Mouse (Mus musculus) heart, adult 2 months (tissue): Measurements from ENCODE around the gene Pou5f1. TPM values are rescaled to one million over a fixed set of nuclear protein-coding genes. Genes with fewer than 3 reads are reported as not detected.
A peak's percentile ranks its signal among the peaks of the same experiment; 100 is the strongest.

Source experiments
- DNase-seq, 2 experiments: peaks; one replicate each; pipeline ENCODE4 v3.0.0; 2021
- H3K27ac ChIP-seq: fragments of 200-600 bp; 2 replicates; pipeline ENCODE4 v1.8.1; 2022
- H3K27me3 ChIP-seq: fragments of 200-500 bp; 2 replicates; pipeline ENCODE4 v1.6.1; 2012; ENCODE audit warnings: mild to moderate bottlenecking, low read length, inconsistent platforms, mixed read lengths; ENCODE audit not compliant: control insufficient read depth, insufficient read depth
- H3K36me3 ChIP-seq: fragments of 200-500 bp; 2 replicates; pipeline ENCODE4 v1.6.1; 2012; ENCODE audit warnings: low read length, inconsistent platforms; ENCODE audit not compliant: control insufficient read depth, insufficient read depth
- H3K4me1 ChIP-seq: fragments of 200-500 bp; 2 replicates; pipeline ENCODE4 v1.6.1; 2011; ENCODE audit warnings: low read length; ENCODE audit not compliant: control insufficient read depth, insufficient read depth
- H3K4me3 ChIP-seq: fragments of 200-600 bp; 2 replicates; pipeline ENCODE4 v1.8.1; 2022
- H3K79me2 ChIP-seq: fragments of 200-500 bp; replicated peaks from 2 replicates; pipeline ENCODE4 v1.6.1; 2012; ENCODE audit warnings: mild to moderate bottlenecking, inconsistent platforms, low read length, moderate library complexity, mixed read lengths; ENCODE audit not compliant: control insufficient read depth, insufficient read depth
- H3K9ac ChIP-seq: fragments of 200-500 bp; 2 replicates; pipeline ENCODE4 v1.6.1; 2012; ENCODE audit warnings: low read depth, mild to moderate bottlenecking, control low read depth, inconsistent platforms, low read length, mixed read lengths
- CTCF ChIP-seq: fragments of 200-600 bp; IDR thresholded peaks from 2 replicates; pipeline ENCODE4 v1.8.1; 2022; ENCODE audit warnings: antibody characterized with exemption, mild to moderate bottlenecking, moderate library complexity
- EP300 ChIP-seq: fragments of 200-500 bp; IDR thresholded peaks from 2 replicates; pipeline ENCODE4 v1.6.1; 2011; ENCODE audit warnings: low read depth, low read length, control low read depth; ENCODE audit not compliant: insufficient read depth
- POLR2A ChIP-seq: fragments of 200-500 bp; IDR thresholded peaks from 2 replicates; pipeline ENCODE4 v1.6.1; 2011; ENCODE audit warnings: mild to moderate bottlenecking, low read depth, low read length, control low read depth; ENCODE audit not compliant: insufficient read depth
- WGBS: fragments of 180-500 bp; shearing (Covaris S2); methylation state at CpG from one replicate; pipeline ENCODE4 v1.1.7; 2018; 5-methylcytosine and 5-hydroxymethylcytosine counted together
- intact Hi-C: fragments of 180-260 bp; cut with DNase I; formaldehyde crosslinking; loops from one replicate; pipeline ENCODE4 v1.15.1; 2025
- polyA plus RNA-seq: library from polyadenylated mRNA; depleted of rRNA; stranded (reverse); fragments of >200 nt; gene quantifications from 2 replicates; pipeline ENCODE4 v1.2.3, GENCODE M21; 2012
- total RNA-seq, 2 experiments: library from RNA; stranded (reverse); gene quantifications; 2 replicates each; pipeline ENCODE4 v1.2.3; 2021

Gene Pou5f1
- total and polyA plus RNA-seq, 3 experiments = not detected

DNA sequence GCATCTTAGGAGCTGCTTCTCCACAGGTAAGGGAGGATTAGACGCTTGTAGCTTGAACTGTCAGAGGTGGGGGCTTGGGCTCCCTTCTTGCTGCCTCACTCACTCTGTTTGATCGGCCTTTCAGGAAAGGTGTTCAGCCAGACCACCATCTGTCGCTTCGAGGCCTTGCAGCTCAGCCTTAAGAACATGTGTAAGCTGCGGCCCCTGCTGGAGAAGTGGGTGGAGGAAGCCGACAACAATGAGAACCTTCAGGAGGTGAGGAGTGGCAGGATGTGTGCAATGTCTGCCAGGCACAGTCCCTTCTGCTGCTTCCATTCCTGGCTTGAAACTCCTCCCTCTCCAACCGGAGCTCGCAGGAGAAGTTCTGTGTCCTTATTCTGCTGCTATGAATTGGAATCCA, 3.5 kb downstream of the Pou5f1 start:
- Histone ChIP-seq H3K27me3 (no peaks in the 10 kb centered on the region), H3K36me3 (no peaks in the 10 kb centered on the region), H3K27ac (no peak overlapping the region), H3K4me3 (no peak overlapping the region), H3K79me2 (no peaks in the 10 kb centered on the region), H3K9ac (no peak overlapping the region), H3K4me1 (no peaks in the 10 kb centered on the region)
- 19% methylated on average over 8 of the region's 8 CpGs for WGBS
- DNase-seq = peak in 1 of 2 experiments; percentile 20
- intact Hi-C loops = no loop called here
- TF ChIP-seq EP300 (no peak), POLR2A (no peak), CTCF (peak; percentile 56)

DNA sequence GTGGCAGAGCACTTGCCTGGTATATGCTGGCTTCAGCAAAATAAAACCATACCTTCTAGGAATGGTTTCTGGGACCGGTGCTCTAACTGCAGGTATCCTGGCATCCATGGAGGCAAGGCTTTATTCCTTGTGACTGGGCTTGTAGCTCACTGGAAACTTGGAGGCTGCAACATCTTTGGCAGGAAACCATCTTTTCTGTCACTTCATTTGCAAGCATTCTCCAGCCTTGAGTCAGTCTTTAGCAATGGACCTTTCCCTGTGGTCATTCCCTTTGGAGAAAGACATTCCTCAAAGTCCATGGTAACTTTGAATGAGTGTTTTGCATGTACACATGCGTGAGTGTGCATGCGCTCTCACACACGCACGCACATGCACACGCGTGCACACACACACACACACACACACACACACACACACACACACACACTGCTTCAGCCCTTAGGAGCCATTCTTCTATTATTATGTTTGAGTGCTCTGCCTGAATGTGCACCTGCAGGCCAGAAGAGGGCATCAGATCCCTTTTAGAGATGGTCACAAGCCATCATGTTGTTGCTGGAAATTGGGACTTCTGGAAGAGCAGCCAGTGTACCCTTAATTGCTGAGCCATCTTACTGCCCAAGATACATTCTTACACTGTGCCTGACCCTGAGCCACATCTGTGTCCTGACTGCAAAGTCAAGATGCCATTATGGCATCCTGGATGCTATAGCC, 7.3 kb downstream of the Pou5f1 start:
- Histone ChIP-seq H3K79me2 (no peaks in the 10 kb centered on the region), H3K9ac (no peak overlapping the region), H3K27me3 (no peaks in the 10 kb centered on the region), H3K4me1 (0 out of 2 replicates have a peak, but pooled peaks cover 1% of the 10 kb centered on the region), H3K4me3 (no peak overlapping the region), H3K36me3 (no peaks in the 10 kb centered on the region), H3K27ac (no peak overlapping the region)
- WGBS = 85% methylated on average over 7 of the region's 7 CpGs
- TF ChIP-seq CTCF = peak; percentile 46
- TF ChIP-seq EP300 = no peak
- no peak for TF ChIP-seq POLR2A
- no peak for DNase-seq
- intact Hi-C loops = no loop called here

DNA sequence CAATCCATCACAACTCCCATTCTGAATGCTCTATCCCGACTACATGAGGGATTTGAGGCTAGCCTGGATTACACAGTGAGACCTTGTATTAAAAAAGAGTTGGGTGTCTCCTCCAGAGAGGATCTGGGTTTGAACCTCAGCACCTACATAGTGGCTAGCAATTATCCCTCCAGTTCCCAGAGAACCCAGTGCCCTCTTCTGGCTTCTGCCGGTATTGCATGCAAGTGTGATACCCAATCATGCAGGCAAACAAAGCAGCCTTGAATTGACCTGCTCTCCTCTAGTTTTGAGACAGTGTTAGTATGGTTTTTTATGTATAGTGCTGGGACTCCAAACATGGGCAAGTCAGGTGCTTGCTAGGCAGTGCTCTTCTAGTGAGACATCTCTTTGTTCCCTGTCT, 8.1 kb downstream of the Pou5f1 start:
- TF ChIP-seq CTCF = peak; percentile 91
- TF ChIP-seq POLR2A = no peak
- no peak for TF ChIP-seq EP300
- intact Hi-C loops = loop anchor here (2.0 kb wide), 1 partner anchor 29 kb away; no protein-coding TSS in a partner anchor
- whole genome bisulfite sequencing = 14% methylated on average over 2 of the region's 2 CpGs
- Histone ChIP-seq H3K4me3 (no peak overlapping the region), H3K27ac (no peak overlapping the region), H3K4me1 (0 out of 2 replicates have a peak, but pooled peaks cover 1% of the 10 kb centered on the region), H3K9ac (no peak overlapping the region), H3K79me2 (no peaks in the 10 kb centered on the region), H3K27me3 (no peaks in the 10 kb centered on the region), H3K36me3 (no peaks in the 10 kb centered on the region)
- DNase-seq = peak; percentile 54 to 87

DNA sequence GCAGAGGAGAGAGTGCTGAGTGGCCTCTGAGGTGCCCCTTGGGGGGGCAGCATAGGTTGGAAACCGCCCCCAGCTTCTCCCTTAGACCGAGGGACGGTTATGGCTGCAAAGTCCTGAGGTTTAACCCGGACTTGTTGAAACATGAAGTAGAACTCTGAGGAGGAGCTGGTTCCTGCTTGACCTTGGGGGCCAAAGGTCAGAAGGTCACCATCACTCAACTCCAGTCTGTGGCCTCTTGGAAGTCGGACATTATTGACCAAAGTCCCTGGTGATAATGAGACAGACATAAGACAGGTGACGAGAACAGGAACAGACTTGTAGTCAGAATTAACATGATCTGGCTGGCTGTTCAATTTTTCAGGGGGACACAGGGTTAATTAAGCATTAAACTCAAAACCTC, 8.9 kb downstream of the Pou5f1 start:
- Histone ChIP-seq H3K27ac (no peak overlapping the region), H3K27me3 (no peaks in the 10 kb centered on the region), H3K79me2 (no peaks in the 10 kb centered on the region), H3K4me3 (no peak overlapping the region), H3K9ac (no peak overlapping the region), H3K36me3 (no peaks in the 10 kb centered on the region), H3K4me1 (0 out of 2 replicates have a peak, but pooled peaks cover 1% of the 10 kb centered on the region)
- intact Hi-C loops = loop anchor here (2.0 kb wide), 1 partner anchor 30 kb away; no protein-coding TSS in a partner anchor
- 72% methylated on average over 6 of the region's 6 CpGs for WGBS
- DNase-seq = no peak
- TF ChIP-seq CTCF = no peak
- TF ChIP-seq POLR2A = no peak
- TF ChIP-seq EP300 = no peak

DNA sequence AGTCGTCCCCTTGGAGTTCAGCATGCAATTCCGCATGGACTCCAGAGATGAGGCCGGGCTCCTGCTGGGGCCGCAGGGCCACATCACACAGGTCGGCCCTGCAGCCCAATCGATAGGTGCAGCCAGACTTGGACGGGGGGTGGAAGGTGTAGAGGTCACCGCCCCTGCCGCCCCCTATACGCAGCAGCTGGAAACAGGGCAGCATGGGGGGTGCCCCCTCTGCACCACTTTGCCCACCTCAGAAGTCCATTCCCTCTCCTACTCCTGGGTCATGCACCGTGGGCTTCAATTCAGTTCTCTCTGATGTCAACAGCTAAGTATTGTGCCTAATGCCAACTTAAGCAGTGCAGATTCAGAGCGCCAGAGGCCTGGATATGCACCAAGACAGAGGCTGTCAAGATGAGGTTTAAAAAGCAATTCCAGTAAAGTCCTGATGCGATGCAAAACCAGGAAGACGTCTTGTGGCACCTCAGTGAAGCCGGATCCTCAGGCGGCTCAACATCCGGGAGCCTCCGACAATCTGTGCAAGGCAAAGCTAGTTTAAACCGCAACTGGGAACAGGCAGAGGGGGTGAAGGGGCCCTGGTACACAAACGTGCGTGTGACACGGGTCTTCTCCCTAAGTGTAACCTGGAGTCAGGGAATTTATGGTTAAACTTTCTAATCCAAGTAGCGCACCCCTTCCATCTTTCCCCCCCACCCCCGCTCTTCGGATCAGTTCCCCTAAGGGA, 10.3 kb downstream of the Pou5f1 start:
- H3K4me1 ChIP-seq = 0 out of 2 replicates have a peak, but pooled peaks cover 1% of the 10 kb centered on the region
- H3K36me3 ChIP-seq = no peaks in the 10 kb centered on the region
- H3K79me2 ChIP-seq = no peaks in the 10 kb centered on the region
- peak overlapping the region; percentile 64 for H3K4me3 ChIP-seq
- no peak for DNase-seq
- H3K9ac ChIP-seq = peak overlapping the region; percentile 34
- TF ChIP-seq EP300 = no peak
- TF ChIP-seq POLR2A = no peak
- no peak for TF ChIP-seq CTCF
- intact Hi-C loops = loop anchor here (2.0 kb wide), 1 partner anchor 31 kb away; no protein-coding TSS in a partner anchor
- H3K27ac ChIP-seq = peak overlapping the region; percentile 18; the same call in 1 of the 2 replicates
- WGBS = 8% methylated on average over 25 of the region's 25 CpGs
- no peaks in the 10 kb centered on the region for H3K27me3 ChIP-seq
